Mouse (Mus musculus) colon, adult 2 months (tissue): ENCODE results near the gene Krt82. TPM values are rescaled to one million over a fixed set of nuclear protein-coding genes. Genes with fewer than 3 reads are reported as not detected.

Experiments used
- polyA plus RNA-seq: library from polyadenylated mRNA; depleted of rRNA; stranded (reverse); fragments of >200 nt; gene quantifications from 2 replicates; pipeline ENCODE4 v1.2.3, GENCODE M21; 2012; rRNA removed

Gene Krt82
- polyA plus RNA-seq, result not detected in 2 replicates

GRCm38 (mm10) chr15:101550567-101550966 is at the start of gene Krt82:
Krt82 (minus strand) TSS chr15:101550667.

GRCm38 (mm10) chr15:101573796-101574345 is 23.4 kb upstream of the Krt82 start, which contains the start of gene Krt75:
Krt75 (minus strand) TSS chr15:101573904.

GRCm38 (mm10) chr15:101562850-101563249 is 12.4 kb upstream of the Krt82 start, which contains the start of gene Krt90:
Krt90 (minus strand) TSS chr15:101562950.

GRCm38 (mm10) chr15:101532720-101533119 is 17.7 kb downstream of the Krt82 start, which contains the start of gene Krt84:
Krt84 (minus strand) TSS chr15:101532820.

GRCm38 (mm10) chr15:101517161-101517560 is 33.3 kb downstream of the Krt82 start, which contains the start of gene Gm49425:
Gm49425 (minus strand) TSS chr15:101517261.

GRCm38 (mm10) chr15:101491431-101491830 is 59.0 kb downstream of the Krt82 start, which contains the start of gene Krt83:
Krt83 (minus strand) TSS chr15:101491512.

Other genes with a start within 250 kb of the Krt82 start
- gene Krt80, start 180.5 kb downstream of the Krt82 start, polyA plus RNA-seq, result 2.5 and 2.9 TPM in 2 replicates
- gene Krt7, start 139.6 kb downstream of the Krt82 start, polyA plus RNA-seq, result 71.1 and 72.9 TPM in 2 replicates
- gene Krt87, start 111.9 kb downstream of the Krt82 start, polyA plus RNA-seq, result 2.8 and 3.7 TPM in 2 replicates
- not detected in 2 replicates for gene Krt88, start 102.9 kb downstream of the Krt82 start, polyA plus RNA-seq
- gene Krt81, start 86.9 kb downstream of the Krt82 start, polyA plus RNA-seq, result not detected in 2 replicates
- gene Krt86, start 77.2 kb downstream of the Krt82 start, polyA plus RNA-seq, result not detected in 2 replicates
- gene Krt83, start 59.2 kb downstream of the Krt82 start, polyA plus RNA-seq, result 0.63 and 0.72 TPM in 2 replicates
- not detected in 2 replicates for gene Gm49425, start 33.4 kb downstream of the Krt82 start, polyA plus RNA-seq
- 1.0 and 1.2 TPM in 2 replicates for gene Krt84, start 17.8 kb downstream of the Krt82 start, polyA plus RNA-seq
- 0.03 TPM in 1 of 2 replicates, not detected in the other for gene Krt90, start 12.3 kb upstream of the Krt82 start, polyA plus RNA-seq
- not detected in 2 replicates for gene Krt75, start 23.2 kb upstream of the Krt82 start, polyA plus RNA-seq
- gene Gm5414, start 77.5 kb upstream of the Krt82 start, polyA plus RNA-seq, result not detected in 2 replicates
- gene Gm5478, start 96.7 kb upstream of the Krt82 start, polyA plus RNA-seq, result not detected in 2 replicates
- gene Krt6b, start 129.6 kb upstream of the Krt82 start, polyA plus RNA-seq, result not detected in 2 replicates
- gene Krt6a, start 143.6 kb upstream of the Krt82 start, polyA plus RNA-seq, result 0.06 TPM in 1 of 2 replicates, not detected in the other
- 0.08 and 0.44 TPM in 2 replicates for gene Krt5, start 162.2 kb upstream of the Krt82 start, polyA plus RNA-seq
- not detected in 2 replicates for gene Krt71, start 192.4 kb upstream of the Krt82 start, polyA plus RNA-seq
- gene Krt72, start 235.8 kb upstream of the Krt82 start, polyA plus RNA-seq, result not detected in 2 replicates